Mouse (Mus musculus) spleen, adult 12 weeks (tissue): ENCODE measurements around the gene Pga5.

Experiments
- DNase-seq: peaks from one replicate; pipeline ENCODE4 v3.0.0; 2022; ENCODE audit warnings: low spot score

Pga5 gene

DNA sequence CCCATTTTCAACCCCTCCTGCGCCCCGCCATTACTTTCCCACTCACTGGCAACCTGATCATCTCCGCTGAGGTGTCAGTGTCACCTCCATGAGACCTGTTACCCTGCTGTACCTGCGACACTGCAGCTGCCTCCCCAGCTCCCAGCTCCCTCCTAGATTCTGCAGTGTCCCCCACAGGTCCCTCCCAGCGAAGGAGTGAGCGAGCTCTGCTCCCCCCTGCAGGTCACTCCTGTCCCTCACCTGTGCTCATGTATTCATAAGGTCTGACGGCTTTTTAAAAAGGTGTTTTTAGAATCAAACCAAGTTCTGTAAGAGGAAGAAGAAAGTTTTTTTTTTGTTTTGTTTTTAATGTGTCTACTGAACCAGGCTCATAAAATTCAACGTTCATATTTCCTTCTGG, 24.3 kb upstream of the Pga5 start:
- no peak for DNase-seq

DNA sequence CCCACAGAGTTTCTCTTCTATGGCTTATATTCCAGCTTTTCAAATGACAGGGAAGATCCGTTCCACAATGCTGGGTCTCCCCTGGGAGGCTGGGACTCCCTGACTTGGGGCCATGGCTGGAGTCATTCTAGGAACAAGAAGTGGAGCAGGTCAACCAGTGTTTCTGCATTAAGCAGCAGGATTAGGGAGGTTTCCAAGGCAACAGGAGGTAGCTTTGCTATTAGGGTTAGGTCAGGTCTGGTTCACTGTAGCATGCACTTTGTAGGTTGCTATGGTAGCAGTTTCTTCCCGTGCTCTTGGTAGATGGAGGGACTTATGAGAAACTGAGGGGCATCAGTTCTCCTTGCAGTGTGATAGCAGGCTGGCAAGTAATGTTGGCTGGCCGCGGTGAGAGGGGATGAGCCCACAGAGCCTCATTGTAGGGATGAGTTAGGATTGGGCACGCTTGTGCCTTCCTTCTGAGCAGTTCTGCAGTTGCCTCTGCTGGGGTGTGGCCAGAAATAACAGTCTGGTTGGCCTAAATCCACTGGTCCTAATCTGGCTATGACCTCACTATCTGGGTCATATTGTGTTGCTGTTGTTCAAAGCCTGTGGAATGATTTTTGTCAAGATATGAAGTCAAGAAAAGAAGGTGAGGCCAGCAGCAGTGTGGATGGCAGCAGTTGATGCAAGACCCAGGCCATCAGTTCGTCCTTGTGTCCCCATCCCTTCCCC, 23.3 kb upstream of the Pga5 start:
- DNase-seq = no peak

DNA sequence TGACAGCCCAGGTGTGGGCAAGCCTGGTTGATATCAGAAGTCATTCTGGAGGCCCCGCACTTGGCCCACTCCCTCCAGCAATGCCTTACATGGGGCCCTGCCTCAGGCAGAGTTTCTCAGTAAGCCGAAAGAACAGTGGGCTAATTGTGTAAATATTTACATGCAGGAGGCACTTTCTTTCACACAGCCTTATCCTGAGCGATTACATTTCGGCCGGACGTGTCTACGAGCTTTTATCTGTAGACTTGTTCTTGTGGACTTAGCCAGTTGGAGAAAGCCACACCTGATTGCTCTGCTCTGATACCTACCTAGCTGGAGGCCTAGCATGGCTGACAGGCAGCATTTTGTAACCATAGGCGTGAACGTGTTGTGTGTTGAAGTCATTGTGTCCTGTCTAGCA, 22.0 kb upstream of the Pga5 start:
- no peak for DNase-seq

DNA sequence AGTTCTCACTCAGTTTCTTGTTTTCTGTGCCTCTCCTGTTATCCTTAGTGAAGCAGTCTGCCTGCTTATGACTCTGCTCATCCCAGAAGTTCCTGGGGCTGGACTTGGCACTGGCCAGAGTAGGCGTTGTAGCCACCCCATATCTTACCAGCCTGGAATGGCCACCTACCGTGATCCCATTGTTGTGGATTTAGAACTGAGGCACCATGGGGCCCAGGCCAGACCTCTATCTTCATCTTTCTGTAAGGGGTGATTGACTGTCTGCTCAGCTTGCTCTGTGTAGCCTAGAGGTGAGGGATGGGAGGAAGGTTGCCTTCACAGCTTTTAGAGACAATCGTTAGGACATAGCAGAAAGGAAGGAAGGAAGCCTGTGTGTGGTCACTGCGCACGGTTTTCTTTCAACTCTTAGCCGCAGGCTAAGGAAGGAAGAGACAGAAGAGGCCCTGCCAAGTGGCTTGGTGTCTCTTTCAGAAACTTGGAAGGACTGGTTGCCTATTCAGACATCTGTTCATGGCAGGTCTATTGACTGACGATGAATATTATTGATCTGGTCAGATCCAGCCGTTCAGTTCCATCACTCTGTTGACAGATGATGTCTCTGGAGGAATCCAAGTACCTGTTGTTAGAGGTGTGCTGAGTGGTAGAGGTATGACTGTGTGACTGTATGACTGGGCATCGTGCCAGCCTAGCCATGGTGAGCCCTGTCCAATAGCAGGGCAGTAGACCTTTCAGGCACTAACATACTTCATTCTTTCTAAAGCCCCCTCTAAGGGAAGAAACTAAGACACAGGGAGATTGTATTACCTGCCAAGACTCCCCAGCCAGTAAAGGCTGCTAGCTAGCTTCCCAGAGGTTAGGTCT, 20.5 kb upstream of the Pga5 start:
- no peak for DNase-seq

DNA sequence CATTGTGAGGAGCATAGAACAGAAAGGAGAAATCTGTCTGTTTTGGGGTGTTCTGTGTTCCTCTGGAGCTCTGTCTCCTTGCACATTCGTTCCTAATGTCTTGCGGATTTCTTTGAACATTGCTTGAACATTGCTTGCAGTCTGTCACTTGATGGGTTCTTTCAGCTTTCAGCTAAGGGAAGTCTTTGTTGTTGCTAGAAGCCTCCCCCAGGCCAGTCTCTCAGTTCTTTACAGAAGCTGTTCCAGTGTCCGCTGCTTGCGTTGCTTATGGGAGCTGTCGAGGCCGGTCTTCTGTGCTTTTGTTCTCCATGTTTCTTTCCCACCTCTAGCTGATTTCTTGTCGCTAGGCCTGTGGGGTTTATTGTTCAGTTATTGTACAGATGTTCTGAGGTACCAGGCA, 17.9 kb upstream of the Pga5 start:
- DNase-seq = no peak

DNA sequence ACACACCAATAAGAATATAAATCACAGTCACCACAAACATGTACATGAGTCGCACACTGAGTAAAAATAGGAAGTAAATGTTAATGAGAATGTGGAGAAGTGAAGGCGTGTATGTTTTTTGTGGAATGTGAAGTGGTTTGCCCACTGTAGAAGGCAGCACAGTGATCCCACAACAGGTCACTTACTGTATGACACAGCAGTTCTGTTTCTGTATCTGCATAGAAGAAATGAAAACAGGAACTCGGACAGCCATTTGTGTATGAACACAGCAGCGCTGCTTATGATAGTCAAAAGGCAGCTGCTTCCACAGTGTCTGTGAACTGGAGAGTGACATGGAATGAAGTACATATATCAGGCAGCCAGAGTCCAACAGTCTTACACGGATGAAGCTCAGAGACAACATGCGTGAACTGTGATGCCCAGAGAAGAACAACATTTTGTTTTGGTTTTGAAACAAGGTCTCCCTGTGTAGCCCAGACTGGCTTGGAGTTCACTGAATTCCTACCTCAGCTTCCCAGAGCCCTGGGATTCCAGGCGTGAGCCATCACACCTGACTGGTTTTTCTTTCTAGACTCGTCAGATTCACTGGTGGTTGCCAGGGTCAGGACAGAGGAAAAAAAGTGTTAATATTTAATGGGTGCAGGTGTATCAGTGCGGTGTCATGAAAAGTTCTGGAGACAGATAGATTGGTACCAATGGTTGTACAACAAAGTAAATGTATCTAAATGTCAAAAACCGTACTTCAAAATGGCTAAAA, 16.2 kb upstream of the Pga5 start:
- no peak for DNase-seq

DNA sequence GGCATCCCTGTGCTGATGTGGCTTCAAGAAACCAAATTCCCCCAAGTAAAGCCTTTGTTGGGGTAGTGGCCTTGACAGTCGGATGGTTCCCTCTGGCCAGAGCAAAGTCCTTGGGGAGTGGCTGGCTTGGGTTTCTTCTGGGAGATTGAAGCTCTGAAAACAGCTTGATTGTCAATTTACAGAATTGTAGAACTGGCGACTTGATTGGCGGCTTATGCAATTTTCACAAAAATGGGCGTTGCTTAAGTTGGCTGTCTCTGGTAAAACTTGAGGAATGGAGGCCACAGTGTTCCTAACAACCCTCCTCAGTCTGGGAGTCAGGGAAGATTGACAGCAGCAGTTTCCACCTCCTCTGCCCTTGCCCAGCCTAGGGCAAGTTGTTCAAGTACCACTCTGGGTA, 14.5 kb upstream of the Pga5 start:
- no peak for DNase-seq

DNA sequence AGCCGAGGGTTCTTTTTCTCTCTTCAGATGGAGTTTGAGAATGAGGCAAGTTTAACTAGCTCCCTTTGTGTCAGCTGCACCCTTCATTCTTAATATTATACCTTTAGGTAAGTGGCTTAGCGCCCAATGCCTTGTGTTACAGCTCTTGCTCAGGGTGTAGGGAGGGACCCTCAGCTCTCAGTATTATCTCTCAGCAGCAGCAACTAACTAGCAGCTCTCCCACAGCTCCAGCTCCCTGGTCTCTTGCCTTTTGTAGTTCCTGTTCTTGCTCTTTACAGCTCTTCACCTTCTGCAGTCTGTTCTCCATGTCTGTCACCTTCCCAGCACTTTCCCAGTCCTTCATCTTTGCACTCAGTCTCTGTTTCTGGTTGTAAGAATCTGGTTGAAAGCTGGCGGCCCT, 13.8 kb upstream of the Pga5 start:
- DNase-seq = no peak

DNA sequence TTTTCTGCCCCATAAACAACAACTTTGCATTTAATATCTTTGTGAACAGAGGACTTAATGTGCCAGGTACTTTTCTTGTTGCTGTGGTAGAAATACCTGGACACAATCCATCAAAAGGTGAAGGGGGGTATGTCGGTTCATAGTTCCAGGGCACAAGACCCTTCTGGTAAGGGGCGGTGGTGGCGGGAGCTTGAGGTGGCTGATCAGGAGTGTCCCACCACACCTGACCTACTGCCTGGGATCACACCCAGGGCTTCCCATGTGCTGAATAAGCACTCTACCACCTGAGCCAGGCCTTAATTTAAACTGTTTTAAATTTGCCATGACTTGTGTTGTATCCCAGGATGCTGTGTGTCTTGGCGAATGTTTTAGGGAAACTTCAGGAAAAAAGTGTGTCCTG, 13.2 kb upstream of the Pga5 start:
- no peak for DNase-seq

DNA sequence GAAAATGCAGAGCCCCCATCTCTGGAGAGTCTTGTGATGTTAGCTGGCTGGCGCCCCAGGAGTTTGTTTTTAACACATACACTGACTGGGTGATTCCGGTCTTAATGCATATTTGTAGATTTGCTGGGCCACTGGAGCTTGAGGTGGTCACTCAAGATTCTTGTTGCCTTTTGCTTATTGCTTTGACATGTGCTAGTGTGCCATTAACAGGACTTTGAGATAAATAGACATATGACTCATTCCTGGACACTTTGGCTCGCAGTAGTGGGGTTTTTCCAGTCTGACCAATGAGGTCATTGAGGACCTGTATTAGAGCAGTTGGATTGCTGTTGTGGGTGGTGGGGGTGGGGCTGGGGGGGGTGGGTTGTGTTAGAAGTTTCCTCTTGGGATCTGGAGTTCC, 12.5 kb upstream of the Pga5 start:
- DNase-seq = no peak

DNA sequence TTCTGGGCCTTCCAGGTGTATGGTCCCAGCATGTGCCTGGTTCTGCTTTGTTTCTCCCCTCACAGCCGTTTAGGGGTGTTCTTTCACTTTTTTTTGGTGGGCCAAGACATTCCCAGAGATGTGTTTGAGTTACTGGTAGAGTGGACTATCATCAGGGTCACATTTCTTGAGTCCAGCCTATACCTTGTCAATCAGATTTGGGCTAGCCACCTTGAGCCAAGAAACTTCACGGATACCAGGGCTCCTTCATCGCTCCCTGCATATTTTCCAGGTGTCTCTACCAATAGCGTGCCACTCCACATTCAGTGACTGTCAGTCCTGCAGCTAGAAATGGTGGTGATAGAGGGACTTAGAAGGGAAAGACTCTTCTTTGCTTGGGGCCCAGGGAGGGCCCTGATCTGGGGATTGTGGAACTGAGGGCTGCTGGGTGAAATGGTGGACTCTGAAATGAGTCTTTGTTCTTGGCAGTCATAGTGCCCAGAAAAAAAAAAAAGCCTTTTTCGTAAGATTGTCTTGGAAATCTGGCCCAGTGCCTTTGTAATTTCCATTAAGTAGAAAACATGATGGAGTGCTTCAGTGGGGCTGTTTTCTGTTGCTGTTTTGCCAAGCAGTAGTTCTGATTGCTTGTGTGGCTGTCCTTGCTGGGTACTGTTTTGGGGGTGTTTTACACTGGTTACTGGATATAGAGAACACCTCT, 11.7 kb upstream of the Pga5 start:
- DNase-seq = no peak

DNA sequence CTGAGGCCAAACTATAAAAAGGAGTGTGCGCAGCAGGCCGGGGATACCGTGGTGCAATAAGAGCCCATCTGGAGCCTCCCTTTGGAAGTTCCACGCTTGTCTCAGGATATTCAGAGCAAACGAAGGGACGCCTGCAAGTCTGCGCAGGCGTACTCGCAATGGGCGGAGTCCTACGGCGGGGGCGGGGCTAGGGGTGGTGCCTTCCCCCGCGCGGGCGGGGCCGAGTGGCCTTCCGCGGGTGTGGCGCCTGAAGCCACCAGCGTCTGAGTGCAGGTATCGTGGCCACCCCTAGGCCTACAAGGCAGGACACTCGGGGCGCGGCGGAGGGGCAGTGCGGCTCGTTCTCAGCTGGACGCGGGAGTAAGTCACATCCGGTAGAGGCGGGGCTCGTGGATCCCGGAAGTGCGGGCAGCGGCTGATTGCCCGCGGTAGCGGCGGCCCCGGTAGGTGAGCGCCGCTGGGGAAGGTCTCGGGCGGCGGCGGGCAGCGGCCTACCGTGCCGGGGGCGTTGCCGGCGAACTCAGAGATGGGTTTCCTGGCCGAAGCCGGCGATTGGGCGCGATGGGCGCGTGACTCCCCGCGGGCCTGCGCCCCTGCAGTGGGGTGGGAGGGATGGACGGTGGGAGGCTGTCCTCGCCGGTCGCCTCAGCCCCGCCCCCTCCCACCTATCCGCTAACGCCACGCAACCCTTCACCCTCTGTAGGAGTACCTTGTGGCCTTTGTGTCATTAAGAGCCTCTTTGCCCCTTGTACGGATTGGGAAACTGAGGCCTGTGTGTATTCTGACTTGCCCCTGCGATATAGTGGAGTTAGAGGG, 10.9 kb upstream of the Pga5 start, which contains the start of gene Vps37c:
Gene Vps37c (plus strand): TSS at position 199 of the 816 bp plus-strand sequence.
- DNase-seq = peak; percentile 98

DNA sequence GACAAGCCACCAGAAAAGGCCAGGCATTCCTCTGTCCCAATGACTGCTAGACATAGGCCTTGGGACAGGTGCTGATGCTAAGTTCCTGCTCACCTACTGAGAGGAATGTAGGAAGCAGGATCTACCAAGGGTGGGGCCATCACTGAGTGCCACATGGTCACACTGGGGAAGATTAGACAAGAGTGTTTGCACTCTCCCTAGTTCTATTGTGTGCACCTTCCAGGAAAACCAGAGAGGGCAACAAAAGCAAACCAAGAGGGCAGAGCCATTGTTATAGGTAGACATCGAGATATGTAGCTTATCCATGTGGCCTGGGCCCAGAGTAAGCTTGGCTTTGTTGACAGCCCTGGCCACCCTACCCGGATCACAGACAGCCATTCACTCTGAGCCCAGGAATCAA, 7.9 kb upstream of the Pga5 start:
- no peak for DNase-seq

DNA sequence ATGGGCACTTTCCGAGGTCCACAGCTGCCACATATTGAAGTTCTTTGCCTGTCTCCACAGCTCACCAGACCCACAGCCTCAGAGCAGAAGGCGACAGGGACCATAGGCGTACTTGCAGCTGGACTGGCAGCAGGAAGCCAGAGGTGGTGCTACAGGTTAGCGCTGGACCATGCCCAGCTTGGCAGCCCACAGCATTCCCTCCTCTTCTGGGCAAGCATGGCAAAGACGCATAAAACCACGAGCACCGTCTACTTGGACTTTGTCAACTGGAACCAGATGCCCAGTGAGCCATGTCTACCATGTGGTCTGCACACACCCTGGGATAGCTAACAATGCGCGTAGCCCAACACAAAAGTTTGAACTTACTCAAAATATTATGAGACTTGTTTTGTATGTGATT, 7.2 kb upstream of the Pga5 start:
- no peak for DNase-seq

DNA sequence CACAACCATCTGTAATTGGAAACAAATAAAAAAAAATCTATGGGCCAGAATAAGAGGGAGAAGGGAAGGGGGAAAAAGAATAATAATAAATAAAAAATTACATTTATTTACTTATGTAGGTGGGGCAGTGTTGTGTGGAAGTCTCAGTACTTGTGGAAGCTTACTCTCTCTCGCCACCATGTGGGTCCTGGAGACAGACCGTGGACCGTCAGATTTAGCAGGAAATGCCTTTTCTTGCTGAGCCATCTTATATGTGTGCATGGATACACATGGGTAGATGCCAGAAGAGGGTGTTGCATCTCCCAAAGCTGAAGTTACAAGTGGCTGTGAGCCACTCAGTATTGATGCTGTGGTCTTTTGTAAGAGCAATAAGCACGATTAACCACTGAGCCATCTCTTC, 3.7 kb upstream of the Pga5 start:
- no peak for DNase-seq

DNA sequence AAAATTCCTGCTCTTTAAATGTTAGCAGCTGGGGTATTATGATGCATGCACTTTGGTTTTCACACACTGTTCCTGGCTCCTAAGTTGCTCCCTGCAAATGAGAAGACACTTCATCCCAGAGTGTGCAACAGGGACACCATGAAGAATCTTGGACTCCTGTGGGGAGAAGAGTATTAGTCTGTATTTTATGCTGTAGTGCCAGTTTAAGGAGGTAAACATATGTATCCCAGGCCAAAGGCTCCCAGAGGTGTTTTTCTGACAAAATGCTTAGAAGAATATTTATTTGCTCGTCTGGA, 849 bp upstream of the Pga5 start:
- no peak for DNase-seq

DNA sequence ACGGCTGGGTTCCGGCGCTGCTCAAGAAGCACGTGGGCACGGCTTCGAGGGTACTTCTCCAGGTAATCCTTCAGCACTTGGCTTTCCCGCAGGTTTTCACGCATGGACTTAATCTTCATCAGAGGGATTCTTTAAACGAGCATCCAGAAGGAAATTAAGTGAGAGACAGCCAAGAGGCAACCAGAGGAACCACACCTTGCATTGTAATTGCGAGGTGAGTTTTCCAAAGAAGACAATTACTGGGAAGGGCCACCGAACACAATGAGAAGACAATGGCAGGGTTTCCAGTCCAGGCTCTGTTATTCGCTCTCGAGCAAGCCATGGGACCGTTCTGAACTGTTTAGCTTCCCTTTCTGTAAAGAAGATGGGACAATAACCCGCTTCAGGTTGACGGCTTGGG, 1.2 kb downstream of the Pga5 start:
- no peak for DNase-seq

DNA sequence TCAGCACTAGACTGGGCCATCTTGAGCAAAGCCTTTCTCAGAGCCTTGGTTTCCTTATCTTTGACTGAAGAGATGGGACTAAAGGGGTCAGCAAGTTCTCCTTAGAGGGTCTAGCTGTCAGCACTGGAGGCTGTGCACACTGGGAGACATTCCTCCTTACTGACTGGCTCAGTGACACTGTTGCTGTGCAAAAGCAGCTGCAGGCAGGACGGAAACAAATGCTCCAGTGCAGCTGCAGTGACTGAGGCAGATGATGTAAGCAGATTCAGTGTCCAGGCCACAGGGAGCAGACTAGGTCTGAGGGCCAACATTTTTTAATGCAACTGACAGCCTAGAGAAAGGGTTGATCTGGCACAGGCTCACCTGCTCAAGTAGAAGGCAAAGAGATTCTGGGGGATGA, 4.6 kb downstream of the Pga5 start:
- DNase-seq = no peak

DNA sequence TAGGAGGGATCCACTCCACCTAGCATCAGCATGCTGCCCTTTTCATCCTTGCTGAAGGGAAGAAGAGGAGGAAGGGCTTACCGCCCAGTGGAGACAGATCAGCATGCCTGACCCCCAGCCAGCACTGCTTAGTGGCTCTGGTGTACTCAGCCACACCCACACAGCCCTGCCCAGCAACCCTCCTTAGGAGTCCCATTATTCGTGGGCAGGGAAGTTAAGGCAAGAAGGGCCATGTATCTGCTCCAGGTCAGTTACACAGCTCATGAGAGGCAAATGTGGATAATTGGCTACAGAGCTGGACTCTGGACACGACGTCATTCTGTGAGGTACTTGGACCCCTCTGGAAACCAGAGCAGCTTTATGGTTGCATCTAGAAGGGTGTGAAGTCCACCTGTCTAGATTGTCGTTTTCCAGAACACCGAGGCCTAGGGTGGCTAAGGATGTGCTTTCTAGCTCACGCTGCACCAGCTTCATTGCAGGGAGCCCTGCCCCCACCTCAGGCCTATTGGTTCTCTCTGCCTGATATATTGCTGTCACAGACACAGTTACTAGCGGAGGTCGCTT, 5.9 kb downstream of the Pga5 start:
- no peak for DNase-seq

DNA sequence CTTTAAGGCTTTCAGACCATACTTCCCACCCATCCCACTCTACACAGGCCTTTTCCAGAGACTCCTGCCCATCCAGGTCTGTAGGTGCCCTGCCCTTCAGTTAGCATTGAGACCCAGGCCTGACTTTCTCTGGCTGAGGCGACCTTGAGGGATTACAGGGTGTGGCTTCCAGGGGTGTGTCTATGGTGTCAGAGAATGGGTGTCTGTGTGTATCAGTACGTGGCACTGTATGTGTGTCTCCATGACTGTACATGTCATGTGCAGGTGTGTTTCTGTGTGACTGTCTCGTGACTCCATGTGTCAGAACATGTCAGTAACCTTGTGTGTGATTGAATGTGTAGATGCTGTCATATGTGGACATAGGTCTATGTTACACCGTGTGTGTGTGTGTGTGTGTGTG, 6.6 kb downstream of the Pga5 start:
- DNase-seq = no peak

DNA sequence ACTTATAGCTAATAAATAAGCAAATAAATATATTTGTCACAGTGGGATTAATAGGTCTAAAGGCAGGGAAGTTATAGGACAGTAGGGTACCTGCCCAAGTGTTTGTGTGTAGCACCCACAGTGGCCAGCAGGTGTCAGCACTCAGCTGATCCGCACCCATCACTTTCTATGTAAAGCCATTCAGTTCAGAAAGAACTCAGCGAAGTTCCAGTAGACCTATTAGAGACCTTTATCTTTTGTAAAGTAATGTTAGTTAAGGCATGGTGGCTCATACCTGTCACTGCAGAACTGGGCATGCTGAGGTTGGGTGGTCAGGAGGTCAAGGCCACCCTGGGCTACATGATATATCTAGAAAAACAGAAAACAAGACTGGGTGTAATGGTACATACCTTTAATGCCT, 12.4 kb downstream of the Pga5 start:
- peak; percentile 66 for DNase-seq
